Mouse (Mus musculus) forebrain, postnatal 0 days (tissue): Measurements from ENCODE around the gene Itpr1. TPM values are rescaled to one million over a fixed set of nuclear protein-coding genes. Genes with fewer than 3 reads are reported as not detected.

Source experiments
- ATAC-seq: fragments of 200-750 bp; cut with Nextera tagmentation; 2 replicates; pipeline ENCODE4 v1.8.0; 2017; ENCODE audit warnings: mild to moderate bottlenecking, moderate library complexity
- DNase-seq: peaks from one replicate; pipeline ENCODE4 v3.0.0-alpha.2; 2015
- H3K27ac ChIP-seq: fragments of 300-500 bp; sonication (generic); 2 replicates; pipeline ENCODE4 v1.5.1; 2014; ENCODE audit warnings: low read depth, mild to moderate bottlenecking, antibody characterized with exemption, low read length, moderate library complexity, mixed read lengths
- H3K27me3 ChIP-seq: fragments of 300-500 bp; sonication (generic); 2 replicates; pipeline ENCODE4 v1.6.1; 2014; ENCODE audit warnings: mild to moderate bottlenecking, low read length, mixed read lengths; ENCODE audit not compliant: insufficient read depth
- H3K36me3 ChIP-seq: fragments of 300-500 bp; sonication (generic); 2 replicates; pipeline ENCODE4 v1.6.1; 2014; ENCODE audit warnings: mild to moderate bottlenecking, moderate library complexity; ENCODE audit not compliant: insufficient read depth
- H3K4me1 ChIP-seq: fragments of 300-500 bp; sonication (generic); 2 replicates; pipeline ENCODE4 v1.6.1; 2014; ENCODE audit warnings: antibody characterized with exemption; ENCODE audit not compliant: insufficient read depth
- H3K4me2 ChIP-seq: fragments of 300-500 bp; sonication (generic); 2 replicates; pipeline ENCODE4 v1.6.1; 2014; ENCODE audit warnings: low read depth, mild to moderate bottlenecking, moderate library complexity
- H3K4me3 ChIP-seq: fragments of 300-500 bp; sonication (generic); 2 replicates; pipeline ENCODE4 v1.5.1; 2014; ENCODE audit warnings: low read depth, low read length, mixed read lengths
- H3K9ac ChIP-seq: fragments of 300-500 bp; sonication (generic); 2 replicates; pipeline ENCODE4 v1.6.1; 2014; ENCODE audit warnings: mild to moderate bottlenecking
- H3K9me3 ChIP-seq: fragments of 300-500 bp; sonication (generic); 2 replicates; pipeline ENCODE4 v1.6.1; 2016; ENCODE audit warnings: low read length
- CTCF ChIP-seq: sonication (generic); IDR thresholded peaks from 2 replicates; pipeline ENCODE4 v1.5.1; 2016; ENCODE audit warnings: antibody characterized with exemption, control low read depth, low read depth
- WGBS: fragments of 180-500 bp; shearing (Covaris S2); extraction: QIAGEN DNeasy Blood & Tissue Kit; methylation state at CpG from one replicate; pipeline ENCODE4 v1.1.7; 2014; 5-methylcytosine and 5-hydroxymethylcytosine counted together
- polyA plus RNA-seq: library from polyadenylated mRNA; unstranded; fragments of >200 nt; fragmentation: Nextera tagmentation; extraction: Ambion mirVana; gene quantifications from 2 replicates; pipeline ENCODE4 v1.2.1, GENCODE M21; 2015
- total RNA-seq: library from RNA; depleted of rRNA; stranded (reverse); fragments of >200 nt; gene quantifications from 2 replicates; pipeline ENCODE4 v1.2.3, GENCODE M21; 2014

The Itpr1 gene
- total and polyA plus RNA-seq, 2 experiments from 2014 or later = 5.5 to 39.6 TPM

GRCm38 (mm10) chr6:108523956-108524616 is 311.2 kb downstream of the Itpr1 start:
- H3K4me3 ChIP-seq = no peak overlapping the region
- H3K36me3 ChIP-seq = 0 out of 2 replicates have a peak, but pooled peaks cover 3% of the 10 kb centered on the region
- no peak overlapping the region for H3K27ac ChIP-seq
- H3K27me3 ChIP-seq = no peaks in the 10 kb centered on the region
- 93% methylated on average over 16 of the region's 16 CpGs for WGBS
- TF ChIP-seq CTCF = no peak
- DNase-seq (no peak), ATAC-seq (no peak)
- no peaks in the 10 kb centered on the region for H3K9me3 ChIP-seq
- no peak overlapping the region for H3K9ac ChIP-seq
- no peak overlapping the region for H3K4me2 ChIP-seq
- no peaks in the 10 kb centered on the region for H3K4me1 ChIP-seq

- Histone ChIP-seq H3K36me3 (0 out of 2 replicates have a peak, but pooled peaks cover 3% of the 10 kb centered on the region), H3K9me3 (no peaks in the 10 kb centered on the region), H3K4me3 (no peak overlapping the region), H3K9ac (no peak overlapping the region), H3K27me3 (no peaks in the 10 kb centered on the region), H3K4me2 (no peak overlapping the region), H3K4me1 (no peaks in the 10 kb centered on the region), H3K27ac (no peak overlapping the region)
- WGBS = 88% methylated on average over 10 of the region's 10 CpGs
- TF ChIP-seq CTCF = no peak
- DNase-seq (no peak), ATAC-seq (no peak)
These were observed 311.7 kb downstream of the Itpr1 start for GRCm38 (mm10) chr6:108524617-108525010.

GRCm38 (mm10) chr6:108527560-108527959 is 314.7 kb downstream of the Itpr1 start:
- Histone ChIP-seq H3K27me3 (no peaks in the 10 kb centered on the region), H3K4me3 (no peak overlapping the region), H3K4me1 (no peaks in the 10 kb centered on the region), H3K9ac (no peak overlapping the region), H3K4me2 (no peak overlapping the region), H3K27ac (no peak overlapping the region), H3K9me3 (no peaks in the 10 kb centered on the region), H3K36me3 (no peaks in the 10 kb centered on the region)
- ATAC-seq (no peak), DNase-seq (no peak)
- 69% methylated on average over 3 of the region's 3 CpGs for WGBS
- TF ChIP-seq CTCF = no peak

- Histone ChIP-seq H3K9ac (no peak overlapping the region), H3K9me3 (no peaks in the 10 kb centered on the region), H3K27ac (no peak overlapping the region), H3K27me3 (no peaks in the 10 kb centered on the region), H3K36me3 (no peaks in the 10 kb centered on the region), H3K4me2 (no peak overlapping the region), H3K4me1 (no peaks in the 10 kb centered on the region), H3K4me3 (no peak overlapping the region)
- no peak for TF ChIP-seq CTCF
- ATAC-seq (no peak), DNase-seq (no peak)
These were observed 315.1 kb downstream of the Itpr1 start for GRCm38 (mm10) chr6:108527993-108528392.

- Histone ChIP-seq H3K9me3 (no peaks in the 10 kb centered on the region), H3K36me3 (no peaks in the 10 kb centered on the region), H3K9ac (no peak overlapping the region), H3K4me2 (no peak overlapping the region), H3K27me3 (no peaks in the 10 kb centered on the region), H3K4me3 (no peak overlapping the region), H3K27ac (no peak overlapping the region), H3K4me1 (no peaks in the 10 kb centered on the region)
- no peak for DNase-seq
- WGBS = 100% methylated on average over 3 of the region's 3 CpGs
- no peak for ATAC-seq
- no peak for TF ChIP-seq CTCF
These were observed 316.3 kb downstream of the Itpr1 start for GRCm38 (mm10) chr6:108529150-108529549.

GRCm38 (mm10) chr6:108530781-108531323 is 318.0 kb downstream of the Itpr1 start:
- Histone ChIP-seq H3K36me3 (no peaks in the 10 kb centered on the region), H3K9me3 (no peaks in the 10 kb centered on the region), H3K4me2 (no peak overlapping the region), H3K27ac (no peak overlapping the region), H3K27me3 (no peaks in the 10 kb centered on the region), H3K9ac (no peak overlapping the region), H3K4me1 (no peaks in the 10 kb centered on the region), H3K4me3 (no peak overlapping the region)
- DNase-seq = no peak
- WGBS = 35% methylated on average over 6 of the region's 6 CpGs
- TF ChIP-seq CTCF = no peak
- no peak; the same call in 1 of the 2 replicates for ATAC-seq
